Mouse (Mus musculus) left cerebral cortex, adult 18-20 months (tissue): ENCODE results near the gene Cox7a2. TPM values are rescaled to one million over a fixed set of nuclear protein-coding genes. Genes with fewer than 3 reads are reported as not detected.

Experiments
- DNase-seq, 2 experiments: peaks; one replicate each; pipeline ENCODE4 v3.0.0; 2021 to 2022; ENCODE audit warnings: low spot score in 2 of 2, mixed read lengths in 1 of 2
- total RNA-seq, 2 experiments: library from RNA; stranded (reverse); gene quantifications; 2 replicates each; pipeline ENCODE4 v1.2.3; 2021

Gene Cox7a2
- total RNA-seq, 2 experiments from 2014 or later, result 384 TPM

- DNase-seq, result no peak
These were observed 14.6 kb downstream of the Cox7a2 start for GRCm38 (mm10) chr9:79745036-79745435.

- DNase-seq, result no peak
These were observed 24.1 kb downstream of the Cox7a2 start for GRCm38 (mm10) chr9:79735608-79736007.

- DNase-seq, result no peak
These were observed 29.4 kb downstream of the Cox7a2 start for GRCm38 (mm10) chr9:79730301-79730700.

GRCm38 (mm10) chr9:79723090-79723489 lies 36.6 kb downstream of the Cox7a2 start:
- DNase-seq, result peak; percentile 9 to 40

- peak; percentile 54 to 72 for DNase-seq
These were observed 38.6 kb downstream of the Cox7a2 start for GRCm38 (mm10) chr9:79721056-79721455.

GRCm38 (mm10) chr9:79720143-79720542 lies 39.5 kb downstream of the Cox7a2 start:
- peak in 1 of 2 experiments; percentile 30 for DNase-seq

GRCm38 (mm10) chr9:79719451-79719850 lies 40.2 kb downstream of the Cox7a2 start:
- peak in 1 of 2 experiments; percentile 9 for DNase-seq

- peak in 1 of 2 experiments; percentile 39 for DNase-seq
These were observed 41.0 kb downstream of the Cox7a2 start, which contains the start of gene Col12a1 for GRCm38 (mm10) chr9:79718481-79719370. TSS of gene Col12a1 (minus strand) at chr9:79718831.

- DNase-seq, result peak in 1 of 2 experiments; percentile 10
These were observed 41.7 kb downstream of the Cox7a2 start for GRCm38 (mm10) chr9:79717836-79718475.

- peak; percentile 75 to 85 for DNase-seq
These were observed 42.5 kb downstream of the Cox7a2 start for GRCm38 (mm10) chr9:79716909-79717835.

- no peak for DNase-seq
These were observed 43.2 kb downstream of the Cox7a2 start for GRCm38 (mm10) chr9:79716496-79716895.

GRCm38 (mm10) chr9:79714471-79715045 lies 45.1 kb downstream of the Cox7a2 start:
- peak in 1 of 2 experiments; percentile 12 for DNase-seq

Other genes starting within 250 kb of the Cox7a2 start
- gene Col12a1, start 41.0 kb downstream of the Cox7a2 start, total RNA-seq, result 1 to 10 TPM; 5.3 to 6.1 TPM
- 100 to 1,000 TPM; 282 to 288 TPM for gene Tmem30a, start 33.6 kb upstream of the Cox7a2 start, total RNA-seq